Mouse (Mus musculus): ENCODE results near the gene Cdk12. TPM values are rescaled to one million over a fixed set of nuclear protein-coding genes. Genes with fewer than 3 reads are reported as not detected.
"Not testable (repeated sequence)": the region's sequence is repeated elsewhere in the genome, so short reads cannot be mapped to it uniquely, and the experiment has no call there.

The Cdk12 gene
- polyA plus RNA-seq (2014; fragmentation: Nextera tagmentation; extraction: Ambion mirVana), result 10.0 and 10.2 TPM in 2 replicates

DNA sequence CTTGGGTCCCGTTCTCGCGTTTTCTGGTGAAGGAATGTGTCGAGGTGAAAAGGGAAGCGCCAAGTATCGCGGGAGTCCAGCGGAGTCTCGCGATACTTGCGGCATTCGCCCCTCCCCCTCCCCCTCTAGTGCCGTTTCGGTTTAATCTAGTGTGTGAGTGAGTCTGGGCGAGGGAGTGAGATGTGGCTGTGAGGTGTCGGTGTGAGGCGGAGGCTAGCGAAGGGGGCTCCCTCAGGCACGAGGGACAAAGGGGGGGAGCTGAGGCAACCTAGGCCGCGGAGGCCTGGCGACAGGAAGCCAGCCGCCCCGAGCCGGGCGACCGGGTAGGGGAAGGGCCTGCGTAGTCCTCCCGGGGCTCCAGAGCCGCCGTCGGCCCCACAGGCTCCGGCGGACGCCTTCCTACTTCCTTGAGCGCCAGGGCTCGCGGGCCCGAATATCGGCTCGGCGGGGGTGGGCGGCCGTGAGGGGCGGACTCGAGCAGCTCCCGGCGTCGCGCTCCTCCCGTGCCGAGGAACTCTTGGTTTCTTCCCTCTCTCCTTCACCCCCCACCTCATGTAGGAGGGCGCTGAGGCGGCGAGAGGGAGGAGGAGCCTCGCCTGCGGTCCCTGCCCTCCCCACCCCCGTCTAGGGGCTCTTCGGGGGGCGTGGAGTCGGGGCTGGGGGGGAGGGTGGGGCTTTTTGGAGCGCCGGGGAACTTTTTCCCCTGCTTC lies at the start of gene Cdk12:
Gene Cdk12, plus strand, starts transcription at position 419 of the 710 bp plus-strand sequence.
- ATAC-seq, result peak; percentile 95
- Histone ChIP-seq H3K36me3 (ENCODE audit: control insufficient read depth, insufficient read depth, low read length) (peaks cover 5% of the 10 kb centered on the region; the same call in 1 of the 2 replicates), H3K9ac (ENCODE audit: low read length) (peak within 1 kb of the TSS; percentile 93), H3K27me3 (replicated peaks; ENCODE audit: control insufficient read depth, insufficient read depth, low read length) (no peaks in the 10 kb centered on the region), H3K4me2 (ENCODE audit: low read length) (peak within 1 kb of the TSS; percentile 61), H3K4me1 (ENCODE audit: control insufficient read depth, insufficient read depth, low read length) (peaks cover 10% of the 10 kb centered on the region), H3K4me3 (ENCODE audit: low read depth, low read length) (peak within 1 kb of the TSS; percentile 72), H3K27ac (ENCODE audit: low read depth, low read length) (peak within 1 kb of the TSS; percentile 99), H3K9me3 (replicated peaks; ENCODE audit: control insufficient read depth, low read length) (no peaks in the 10 kb centered on the region)
- under 1% methylated on average over 34 of the region's 63 CpGs for WGBS
- peak; percentile 99 for DNase-seq (ENCODE audit: low spot score)

DNA sequence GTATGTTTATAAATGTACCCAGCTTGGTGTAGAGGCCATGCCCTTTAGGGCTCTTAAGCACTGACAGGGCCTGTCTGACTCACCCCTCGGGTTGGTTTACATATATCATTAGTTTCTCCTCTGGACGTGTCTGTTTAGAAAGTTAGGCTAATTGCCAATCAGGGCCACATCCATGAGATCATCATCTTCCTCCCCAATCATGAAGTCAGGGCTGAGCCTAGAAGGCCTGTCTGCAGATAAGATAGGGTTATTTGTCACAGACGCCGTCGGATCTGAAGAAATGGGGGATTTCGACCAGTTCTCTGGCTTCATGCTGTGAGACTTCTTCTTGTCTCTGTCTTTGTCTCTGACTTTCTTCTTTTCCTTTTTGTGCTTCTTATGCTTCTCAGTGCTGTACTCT lies 47.8 kb upstream of the Cdk12 start:
- no peaks in the 10 kb centered on the region for H3K9me3 ChIP-seq (replicated peaks; ENCODE audit: control insufficient read depth, low read length)
- no peak overlapping the region for H3K27ac ChIP-seq (ENCODE audit: low read depth, low read length)
- no peak overlapping the region for H3K4me2 ChIP-seq (ENCODE audit: low read length)
- H3K4me3 ChIP-seq (ENCODE audit: low read depth, low read length), result no peak overlapping the region
- ATAC-seq (no peak), DNase-seq (ENCODE audit: low spot score) (no peak)
- no peaks in the 10 kb centered on the region; the same call in 1 of the 2 replicates for H3K4me1 ChIP-seq (ENCODE audit: control insufficient read depth, insufficient read depth, low read length)
- no peaks in the 10 kb centered on the region for H3K27me3 ChIP-seq (replicated peaks; ENCODE audit: control insufficient read depth, insufficient read depth, low read length)
- WGBS, result 89% methylated on average over 6 of the region's 6 CpGs
- H3K36me3 ChIP-seq (ENCODE audit: control insufficient read depth, insufficient read depth, low read length), result peaks cover 58% of the 10 kb centered on the region
- H3K9ac ChIP-seq (ENCODE audit: low read length), result no peak overlapping the region

DNA sequence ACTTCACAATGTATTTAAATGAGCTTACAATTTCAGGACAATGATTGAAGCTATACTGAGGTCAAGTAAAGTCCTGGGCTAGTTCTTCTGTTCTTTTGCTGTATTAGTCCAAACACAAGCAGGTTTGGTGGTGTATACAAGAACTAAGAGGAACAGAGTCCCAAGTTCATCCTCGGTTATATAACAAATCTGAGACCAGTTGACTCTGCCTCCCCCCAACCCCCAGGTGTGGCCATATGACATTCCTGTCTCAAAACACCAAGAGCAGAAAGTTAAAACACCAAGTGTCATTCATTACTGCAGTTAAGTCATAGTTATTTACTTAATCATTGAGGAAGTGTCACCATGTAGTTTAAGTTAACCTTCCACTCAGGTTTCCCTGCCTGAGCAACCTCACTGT lies 34.5 kb upstream of the Cdk12 start:
- DNase-seq (ENCODE audit: low spot score) (no peak), ATAC-seq (no peak)
- Histone ChIP-seq H3K4me1 (ENCODE audit: control insufficient read depth, insufficient read depth, low read length) (no peaks in the 10 kb centered on the region), H3K4me3 (ENCODE audit: low read depth, low read length) (no peak overlapping the region), H3K9ac (ENCODE audit: low read length) (no peak overlapping the region), H3K36me3 (ENCODE audit: control insufficient read depth, insufficient read depth, low read length) (peaks cover 87% of the 10 kb centered on the region), H3K9me3 (replicated peaks; ENCODE audit: control insufficient read depth, low read length) (no peaks in the 10 kb centered on the region), H3K27me3 (replicated peaks; ENCODE audit: control insufficient read depth, insufficient read depth, low read length) (no peaks in the 10 kb centered on the region), H3K4me2 (ENCODE audit: low read length) (no peak overlapping the region), H3K27ac (ENCODE audit: low read depth, low read length) (no peak overlapping the region)
- 89% methylated on average over 1 of the region's 1 CpGs for WGBS

DNA sequence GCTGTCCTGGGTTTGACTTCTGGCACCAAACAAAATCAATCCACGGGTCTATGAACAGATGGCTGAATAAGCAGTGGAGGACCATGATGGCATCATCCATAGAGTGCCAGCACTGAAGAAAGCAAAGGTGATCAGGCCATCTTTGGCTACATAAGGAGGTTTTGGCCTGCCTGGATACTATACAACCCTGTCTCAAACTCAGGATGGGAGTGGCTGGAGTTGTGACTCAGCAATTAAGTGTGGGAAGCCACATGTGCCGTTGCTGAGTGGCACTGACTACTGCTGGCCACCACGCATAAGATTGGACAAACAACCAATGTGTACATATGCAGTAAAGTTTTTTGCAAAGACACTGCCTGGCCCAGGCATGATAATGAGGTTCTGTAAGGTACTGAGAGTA lies 20.7 kb upstream of the Cdk12 start:
- H3K4me2 ChIP-seq (ENCODE audit: low read length); DNase-seq (ENCODE audit: low spot score); H3K9ac ChIP-seq (ENCODE audit: low read length); ATAC-seq; H3K4me3 ChIP-seq (ENCODE audit: low read depth, low read length); H3K27me3 ChIP-seq (replicated peaks; ENCODE audit: control insufficient read depth, insufficient read depth, low read length); H3K4me1 ChIP-seq (ENCODE audit: control insufficient read depth, insufficient read depth, low read length); H3K9me3 ChIP-seq (replicated peaks; ENCODE audit: control insufficient read depth, low read length); H3K27ac ChIP-seq (ENCODE audit: low read depth, low read length): not testable (repeated sequence)
- WGBS, result 91% methylated on average over 3 of the region's 3 CpGs
- H3K36me3 ChIP-seq (ENCODE audit: control insufficient read depth, insufficient read depth, low read length), result peaks cover 78% of the 10 kb centered on the region

DNA sequence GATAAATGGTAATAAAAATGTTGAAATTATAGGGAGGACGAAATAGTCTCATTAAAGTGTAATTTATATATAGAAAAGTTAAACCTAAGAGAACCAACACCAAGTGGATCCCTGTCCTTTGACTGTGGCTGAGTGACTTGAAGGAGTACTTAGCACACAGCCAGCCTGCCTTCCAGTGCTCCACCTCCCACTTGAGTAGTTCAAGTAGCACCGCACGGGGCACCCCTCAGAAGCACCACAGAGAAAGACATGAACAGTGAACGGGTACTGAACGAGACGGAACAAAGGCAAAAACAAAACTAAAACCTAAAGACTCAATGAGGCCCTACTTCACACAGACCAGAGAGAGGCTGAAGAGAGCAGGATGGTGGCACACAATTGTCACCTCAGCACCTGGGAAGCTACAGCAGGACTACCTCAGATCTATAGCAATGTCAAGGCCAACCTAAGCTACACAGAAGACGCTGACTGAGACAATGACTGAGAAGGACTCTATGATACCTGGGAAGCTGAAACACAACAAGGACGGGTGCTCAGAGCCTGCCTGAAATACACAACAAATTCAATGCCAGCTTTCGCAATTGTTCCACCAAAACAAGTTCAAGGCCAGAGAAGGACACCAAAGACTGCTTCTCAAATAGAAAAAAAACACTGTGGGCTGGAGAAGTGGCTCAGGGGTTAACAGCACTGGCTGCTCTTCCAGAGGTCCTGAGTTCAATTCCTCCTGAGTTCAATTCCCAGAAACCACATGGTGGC lies 15.0 kb upstream of the Cdk12 start:
- Histone ChIP-seq H3K36me3 (ENCODE audit: control insufficient read depth, insufficient read depth, low read length) (peaks cover 70% of the 10 kb centered on the region), H3K27ac (ENCODE audit: low read depth, low read length) (no peak overlapping the region)
- ATAC-seq, result no peak

DNA sequence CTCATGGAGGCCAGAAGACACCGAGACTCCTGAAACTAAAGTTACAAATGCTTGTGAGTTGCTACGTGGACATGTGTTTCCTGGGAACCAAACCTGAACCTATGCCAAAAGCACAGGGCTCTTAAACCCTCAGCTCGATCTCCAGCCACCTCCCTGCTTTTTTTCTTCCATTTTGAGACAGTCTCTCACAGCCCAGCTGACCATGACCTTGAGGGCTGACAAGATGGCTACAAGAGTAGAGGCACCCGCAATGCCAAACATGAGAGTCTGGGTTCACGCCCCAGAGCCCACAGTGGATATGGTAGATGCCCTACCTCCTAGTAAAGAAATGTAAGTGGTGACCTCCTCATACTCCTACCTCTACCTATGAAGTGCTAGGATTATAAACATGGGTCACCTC lies 12.0 kb upstream of the Cdk12 start:
- peaks cover 47% of the 10 kb centered on the region for H3K36me3 ChIP-seq (ENCODE audit: control insufficient read depth, insufficient read depth, low read length)
- no peaks in the 10 kb centered on the region for H3K27me3 ChIP-seq (replicated peaks; ENCODE audit: control insufficient read depth, insufficient read depth, low read length)
- no peak overlapping the region for H3K4me3 ChIP-seq (ENCODE audit: low read depth, low read length)
- H3K9me3 ChIP-seq (replicated peaks; ENCODE audit: control insufficient read depth, low read length), result no peaks in the 10 kb centered on the region
- no peak for ATAC-seq
- WGBS, result 86% methylated on average over 5 of the region's 5 CpGs
- H3K4me1 ChIP-seq (ENCODE audit: control insufficient read depth, insufficient read depth, low read length), result peaks cover 8% of the 10 kb centered on the region
- no peak for DNase-seq (ENCODE audit: low spot score)
- H3K4me2 ChIP-seq (ENCODE audit: low read length), result no peak overlapping the region
- H3K27ac ChIP-seq (ENCODE audit: low read depth, low read length), result no peak overlapping the region
- H3K9ac ChIP-seq (ENCODE audit: low read length), result no peak overlapping the region

More for the DNA sequence above, 15.0 kb upstream of the Cdk12 start:
- Histone ChIP-seq H3K4me2 (ENCODE audit: low read length) (no peak overlapping the region), H3K4me3 (ENCODE audit: low read depth, low read length) (no peak overlapping the region), H3K9ac (ENCODE audit: low read length) (no peak overlapping the region), H3K27me3 (replicated peaks; ENCODE audit: control insufficient read depth, insufficient read depth, low read length) (no peaks in the 10 kb centered on the region), H3K9me3 (replicated peaks; ENCODE audit: control insufficient read depth, low read length) (no peaks in the 10 kb centered on the region), H3K4me1 (ENCODE audit: control insufficient read depth, insufficient read depth, low read length) (peaks cover 8% of the 10 kb centered on the region)
- 93% methylated on average over 9 of the region's 9 CpGs for WGBS
- no peak for DNase-seq (ENCODE audit: low spot score)

DNA sequence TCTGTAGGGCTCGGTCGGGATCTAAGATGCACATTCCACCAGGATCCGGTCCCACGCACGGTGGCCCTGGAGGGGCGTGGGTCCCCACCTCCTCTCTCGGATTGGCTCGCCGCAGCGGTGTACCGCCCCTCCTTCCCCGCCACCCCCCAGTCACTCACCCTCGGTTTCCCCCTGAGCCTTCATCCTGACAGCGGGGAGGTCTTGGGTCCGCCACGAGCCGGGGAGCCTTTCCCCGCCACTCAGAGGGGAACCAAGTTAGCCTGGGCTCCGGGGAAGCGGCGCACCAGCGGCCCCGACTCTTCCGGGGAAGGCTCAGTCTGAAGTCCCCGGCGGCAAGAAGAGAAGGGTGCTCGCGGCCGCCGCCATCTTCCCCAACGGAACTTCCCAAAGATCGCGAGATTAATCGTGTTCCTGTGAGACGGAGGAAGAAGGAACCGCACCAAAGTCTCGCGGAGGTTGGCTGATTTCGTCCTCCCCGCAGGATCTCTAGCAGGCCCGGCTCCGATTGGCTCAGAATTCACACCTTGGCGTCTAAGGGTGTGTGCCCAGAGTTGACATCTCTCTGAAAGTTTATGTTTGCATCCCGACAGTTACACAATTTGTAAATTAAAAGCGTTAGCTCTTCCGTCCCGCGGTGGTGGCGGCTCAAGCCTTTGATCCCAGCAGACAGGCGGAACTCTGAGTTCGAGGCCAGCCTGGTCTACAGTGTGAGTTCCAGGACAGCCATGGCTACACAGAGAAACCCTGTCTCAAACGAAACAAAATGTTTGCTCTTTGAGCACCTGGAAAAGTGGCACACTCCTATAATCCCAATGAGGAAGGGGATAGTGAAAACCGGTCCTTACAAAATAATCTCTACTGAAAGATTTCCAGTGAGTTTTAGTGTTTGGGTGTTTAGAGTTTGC lies 9.7 kb upstream of the Cdk12 start, which contains the start of gene Med1:
Gene Med1, minus strand, starts transcription at position 393 of the 905 bp plus-strand sequence.
- ATAC-seq (peak; percentile 98), DNase-seq (ENCODE audit: low spot score) (peak; percentile 99)
- WGBS, result under 1% methylated on average over 53 of the region's 53 CpGs

DNA sequence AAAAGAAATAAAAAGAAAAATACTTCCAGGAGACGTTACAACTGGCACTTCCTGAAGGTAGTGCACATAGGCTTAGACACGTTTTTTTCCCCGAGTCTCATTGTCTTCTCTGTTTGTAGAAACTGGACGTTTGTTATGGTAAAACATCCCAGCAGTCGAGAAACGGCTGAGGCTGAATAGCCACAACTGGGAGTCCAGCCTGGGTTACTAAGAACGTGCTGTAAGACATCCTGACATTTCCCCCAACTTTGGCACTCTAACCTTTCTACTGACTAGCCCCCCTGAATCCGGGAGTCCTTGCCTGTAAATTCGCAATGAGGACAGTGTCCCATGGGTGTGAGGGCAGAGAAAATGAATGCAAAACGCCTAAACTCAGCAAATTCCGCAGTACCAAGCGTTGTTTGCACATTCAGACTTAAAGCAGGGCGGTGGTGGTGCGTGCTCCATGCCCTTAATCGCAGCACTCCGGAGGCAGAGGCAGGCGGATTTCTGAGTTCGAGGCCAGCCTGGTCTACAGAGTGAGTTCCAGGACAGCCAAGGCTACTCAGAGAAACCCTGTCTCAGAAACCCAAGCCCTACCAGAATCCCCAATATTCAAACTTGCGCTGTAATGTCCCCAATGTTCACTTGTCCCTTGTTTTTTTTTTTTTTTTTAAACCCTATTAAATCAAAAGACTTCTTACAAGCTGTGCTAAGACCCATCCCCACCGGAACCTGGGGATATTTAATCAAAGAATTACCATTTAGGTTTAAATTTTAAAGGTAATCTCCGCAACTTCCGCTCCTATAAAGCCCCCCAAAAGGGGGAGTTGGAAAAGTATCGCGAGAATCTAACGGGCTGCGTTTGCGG lies 843 bp upstream of the Cdk12 start:
- H3K36me3 ChIP-seq (ENCODE audit: control insufficient read depth, insufficient read depth, low read length), result no peaks in the 10 kb centered on the region
- peak overlapping the region; percentile 72 for H3K4me3 ChIP-seq (ENCODE audit: low read depth, low read length)
- peaks cover 10% of the 10 kb centered on the region for H3K4me1 ChIP-seq (ENCODE audit: control insufficient read depth, insufficient read depth, low read length)
- peak overlapping the region; percentile 61 for H3K4me2 ChIP-seq (ENCODE audit: low read length)
- H3K9ac ChIP-seq (ENCODE audit: low read length), result peak overlapping the region; percentile 67
- DNase-seq (ENCODE audit: low spot score) (peak; percentile 5), ATAC-seq (peak; percentile 6; the same call in 1 of the 2 replicates)
- no peaks in the 10 kb centered on the region for H3K9me3 ChIP-seq (replicated peaks; ENCODE audit: control insufficient read depth, low read length)
- no peaks in the 10 kb centered on the region for H3K27me3 ChIP-seq (replicated peaks; ENCODE audit: control insufficient read depth, insufficient read depth, low read length)
- H3K27ac ChIP-seq (ENCODE audit: low read depth, low read length), result peak overlapping the region; percentile 99
- WGBS, result 2% methylated on average over 27 of the region's 27 CpGs

More for the DNA sequence above, 9.7 kb upstream of the Cdk12 start, which contains the start of gene Med1:
- peak within 1 kb of the TSS; percentile 83 for H3K4me2 ChIP-seq (ENCODE audit: low read length)
- peaks cover 8% of the 10 kb centered on the region for H3K4me1 ChIP-seq (ENCODE audit: control insufficient read depth, insufficient read depth, low read length)
- no peaks in the 10 kb centered on the region for H3K27me3 ChIP-seq (replicated peaks; ENCODE audit: control insufficient read depth, insufficient read depth, low read length)
- H3K4me3 ChIP-seq (ENCODE audit: low read depth, low read length), result peak within 1 kb of the TSS; percentile 82
- H3K9ac ChIP-seq (ENCODE audit: low read length), result peak within 1 kb of the TSS; percentile 91
- H3K27ac ChIP-seq (ENCODE audit: low read depth, low read length), result peak within 1 kb of the TSS; percentile 86
- peaks cover 27% of the 10 kb centered on the region for H3K36me3 ChIP-seq (ENCODE audit: control insufficient read depth, insufficient read depth, low read length)
- H3K9me3 ChIP-seq (replicated peaks; ENCODE audit: control insufficient read depth, low read length), result no peaks in the 10 kb centered on the region
